Mouse (Mus musculus) heart, postnatal 14 days (tissue): ENCODE data around the gene Gimap3. TPM values are rescaled to one million over a fixed set of nuclear protein-coding genes. Genes with fewer than 3 reads are reported as not detected.

Experiments
- DNase-seq, 2 experiments: peaks; one replicate each; pipeline ENCODE4 v3.0.0; 2021 to 2022
- intact Hi-C: fragments of 180-260 bp; cut with DNase I; formaldehyde crosslinking; loops from one replicate; pipeline ENCODE4 v1.15.1; 2025
- long read RNA-seq, 2 experiments: library from polyadenylated mRNA; stranded (forward); transcript quantifications; one replicate each; pipeline ENCODE4 v2.0.0; 2021
- total RNA-seq, 2 experiments: library from RNA; stranded (reverse); gene quantifications; 2 replicates each; pipeline ENCODE4 v1.2.3; 2021

Gene Gimap3
- total RNA-seq = under 1 TPM; 0.67 to 0.68 TPM
- long read RNA-seq, experiment 1 = 0 reads
- long read RNA-seq, experiment 2, partial matches to known transcripts = 0 of 1 reads
- long read RNA-seq, experiment 2, other reads (novel, unspliced or antisense) = 0 of 1 reads

DNA sequence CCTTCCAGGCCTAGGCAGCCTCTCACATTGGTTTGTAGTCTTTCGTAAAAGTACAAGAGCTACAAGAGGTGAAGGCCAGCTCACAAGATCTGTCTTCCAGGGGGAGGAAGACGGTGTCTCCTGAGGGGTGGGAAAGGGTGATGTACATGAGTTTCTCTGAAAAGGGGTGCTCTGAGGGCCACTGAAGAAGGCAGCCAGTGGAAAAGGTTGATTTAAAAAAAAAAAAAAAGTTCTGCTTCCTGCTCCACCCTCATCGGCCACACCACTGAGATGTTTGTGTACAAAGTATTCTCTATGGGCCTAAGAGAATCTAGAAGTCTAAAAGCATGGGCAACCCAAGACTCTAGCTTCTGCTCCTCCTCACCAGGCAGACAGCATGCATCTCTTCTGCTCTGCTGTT is at the start of gene Gimap3:
Gene Gimap3, minus strand, starts transcription at position 156 of the 400 bp plus-strand sequence.
- intact Hi-C loops = loop anchor here (1.0 to 5.0 kb wide), 3 partner anchors 23 to 593 kb away; no protein-coding TSS in a partner anchor

DNA sequence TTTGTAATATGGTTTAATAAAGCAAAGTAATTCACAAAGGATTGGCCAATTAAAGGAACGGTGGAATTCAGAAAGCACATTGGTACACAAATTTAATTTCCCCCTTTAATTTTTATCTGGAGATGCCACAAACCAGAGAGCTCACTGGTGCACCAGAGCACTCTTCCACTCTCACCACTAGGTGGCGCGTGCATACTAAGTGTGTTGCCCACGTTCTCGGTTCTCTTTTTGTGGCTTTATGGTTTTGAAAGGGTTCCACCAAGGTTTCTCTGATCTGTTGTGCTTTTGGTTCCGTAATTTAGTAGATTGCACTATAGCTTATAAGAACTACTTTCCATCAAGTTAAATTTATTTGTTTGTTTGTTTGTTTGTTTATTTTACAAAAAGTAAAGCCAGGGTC is 47.2 kb upstream of the Gimap3 start:
- intact Hi-C loops = loop anchor here (1.0 to 2.0 kb wide), 4 partner anchors 36 to 137 kb away; no protein-coding TSS in a partner anchor
- DNase-seq = peak; percentile 76 to 84

More for the DNA sequence above, at the start of gene Gimap3:
- DNase-seq = no peak

DNA sequence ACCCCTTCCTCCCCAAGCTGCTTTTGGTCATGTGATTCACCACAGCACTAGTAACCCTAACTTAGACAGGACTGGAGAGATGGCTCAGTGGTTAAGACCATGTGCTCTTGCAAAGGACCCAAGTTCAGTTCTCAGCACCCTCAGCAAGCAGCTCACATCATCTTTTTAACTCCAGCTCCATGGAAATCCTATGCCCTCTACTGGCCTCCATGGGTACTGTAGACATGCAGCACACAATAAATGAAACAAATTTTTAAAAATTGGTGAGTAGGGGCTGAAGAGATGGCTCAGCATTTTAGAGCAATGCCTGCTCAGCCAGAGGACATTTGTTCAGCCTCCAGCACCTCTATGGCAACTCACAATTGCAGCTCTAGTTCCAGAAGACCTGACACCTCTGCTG is 44.4 kb upstream of the Gimap3 start:
- no peak for DNase-seq
- intact Hi-C loops = no loop called here

DNA sequence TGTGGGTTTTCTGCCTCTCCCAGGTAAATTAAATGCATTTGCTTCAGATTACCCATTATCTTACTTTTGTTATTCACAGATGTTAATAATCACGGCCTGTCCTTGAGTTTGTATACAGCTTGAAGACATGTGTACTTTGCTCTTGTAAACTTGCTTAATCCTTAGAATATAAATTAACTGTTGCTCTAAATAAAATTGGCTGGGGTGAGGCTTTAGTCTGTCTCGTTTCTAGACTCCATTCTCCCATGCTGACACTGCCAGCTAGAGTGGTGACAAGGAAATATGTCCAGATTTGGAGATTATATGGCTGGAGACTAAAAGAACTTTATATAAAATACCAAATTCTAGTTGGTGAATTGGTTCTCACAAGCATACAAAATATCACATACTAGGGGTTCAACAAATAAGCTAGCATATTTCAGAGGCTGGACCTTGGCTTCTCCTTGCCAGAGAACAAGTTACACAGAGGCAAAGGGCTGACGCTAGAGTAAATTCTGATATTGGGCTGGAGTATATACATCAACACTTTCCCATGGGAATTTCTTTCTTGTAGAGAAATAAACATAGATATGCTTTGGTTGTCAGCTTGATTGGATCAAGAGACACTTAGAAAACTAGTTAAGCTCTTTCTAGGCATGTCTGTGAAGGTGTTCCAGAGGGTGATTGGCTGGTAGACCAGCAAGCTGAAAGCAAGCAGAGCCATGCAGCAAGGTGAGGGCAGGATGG is 39.0 kb upstream of the Gimap3 start:
- intact Hi-C loops = no loop called here
- no peak for DNase-seq

DNA sequence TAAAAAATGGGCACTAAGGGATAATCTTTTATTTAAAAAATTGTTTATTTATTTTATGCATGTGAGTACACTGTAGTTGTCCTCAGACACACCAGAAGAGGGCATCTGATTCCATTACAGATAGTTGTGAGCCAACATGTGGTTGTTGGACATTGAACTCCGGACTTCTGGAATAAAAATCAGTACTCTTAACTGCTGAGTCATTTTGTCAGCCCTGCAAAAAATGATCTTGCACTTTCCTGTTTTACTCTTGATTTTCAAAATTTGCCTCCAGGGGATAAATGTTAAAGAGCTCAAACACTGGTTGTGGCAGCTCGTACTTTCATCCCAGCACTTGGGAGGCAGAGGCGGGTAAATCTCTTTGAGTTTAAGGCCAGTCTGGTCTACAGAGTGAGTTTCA is 36.1 kb upstream of the Gimap3 start:
- intact Hi-C loops = no loop called here
- DNase-seq = no peak

DNA sequence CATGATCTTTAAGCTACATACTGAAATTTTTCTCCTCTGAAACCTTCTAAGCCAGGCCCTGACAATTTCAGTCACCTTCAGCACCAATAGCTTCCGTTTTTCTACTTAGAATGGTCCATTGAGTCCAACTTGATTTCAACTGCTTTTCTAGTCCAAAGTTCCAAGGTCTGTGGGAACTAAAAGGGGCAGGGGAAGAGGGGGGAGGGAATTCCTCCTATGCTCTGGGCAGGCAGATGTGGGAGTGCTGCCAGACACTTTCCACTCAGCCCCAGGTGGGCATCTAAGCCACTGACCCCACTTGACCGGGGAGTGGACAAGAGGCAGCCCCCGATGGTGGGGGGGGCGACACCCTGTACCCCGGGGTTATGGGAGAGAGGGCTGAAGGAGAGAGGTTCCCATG is 33.7 kb upstream of the Gimap3 start:
- intact Hi-C loops = no loop called here

DNA sequence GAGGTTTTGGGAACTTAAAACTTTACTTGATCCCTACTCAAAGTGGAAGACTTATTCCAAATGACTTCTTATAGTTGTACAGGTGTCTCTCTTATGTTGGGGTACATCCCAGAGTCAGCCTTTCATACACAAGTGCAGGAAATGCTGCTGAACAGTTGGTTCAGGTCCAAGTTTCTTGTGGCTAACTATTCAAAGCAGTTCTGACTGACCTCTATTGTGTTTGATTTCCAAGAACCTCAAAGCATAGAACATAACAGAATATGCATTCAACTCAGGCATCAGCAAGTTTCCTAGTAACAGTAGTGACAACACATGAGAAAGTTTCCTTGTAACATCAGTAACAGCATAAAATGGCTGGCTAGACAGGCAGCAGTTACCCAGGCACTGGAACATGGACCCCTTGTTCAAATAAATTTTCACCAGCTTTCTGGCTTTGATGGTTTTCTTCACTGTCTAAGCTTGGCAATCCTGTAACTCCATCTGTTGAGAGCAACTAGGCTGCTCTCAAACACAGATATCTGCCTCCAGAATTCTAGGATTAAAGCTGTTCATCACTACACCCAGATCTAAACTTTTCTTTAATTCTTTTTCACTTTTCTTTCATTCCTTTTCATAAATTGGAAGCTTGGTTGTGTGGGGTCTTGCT is 32.9 kb upstream of the Gimap3 start:
- no peak for DNase-seq
- intact Hi-C loops = no loop called here

More for the DNA sequence above, 33.7 kb upstream of the Gimap3 start:
- DNase-seq = no peak

DNA sequence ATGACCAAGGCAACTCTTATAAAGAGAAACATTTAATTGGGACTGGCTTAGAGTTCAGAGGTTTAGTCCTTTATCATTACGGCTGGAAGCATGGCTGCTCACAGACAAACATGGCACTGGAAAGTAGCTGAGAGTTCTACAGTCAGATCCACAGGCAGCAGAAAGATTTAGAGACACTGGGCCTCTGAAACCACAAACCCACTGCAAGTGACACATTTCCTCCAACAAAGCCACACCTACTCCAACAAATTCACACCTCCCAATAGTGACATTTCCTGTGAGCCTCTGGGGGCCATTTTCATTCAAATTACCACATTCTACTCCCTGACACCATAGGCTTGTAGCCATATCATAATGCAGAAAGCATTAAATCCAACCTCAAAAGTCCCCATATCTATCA is 31.2 kb upstream of the Gimap3 start:
- no peak for DNase-seq
- intact Hi-C loops = no loop called here

DNA sequence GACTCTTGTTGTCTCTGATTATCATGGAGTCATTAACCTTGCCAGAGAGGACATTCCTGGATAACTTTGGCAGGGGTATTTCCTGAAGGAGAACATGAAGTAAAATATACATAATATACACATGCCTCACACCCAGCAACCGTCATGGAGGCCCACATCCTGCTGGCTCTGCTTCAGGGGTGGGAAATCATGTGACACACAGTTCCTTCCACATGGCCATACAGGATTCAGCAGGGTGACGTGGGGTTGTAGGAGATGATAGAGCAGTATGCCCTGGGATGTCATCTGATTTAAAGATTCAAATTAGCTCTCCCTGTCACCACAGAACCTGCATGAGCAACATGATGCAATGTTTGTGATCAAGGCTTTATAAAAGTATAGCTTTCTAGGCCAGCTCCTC is 17.2 kb upstream of the Gimap3 start:
- no peak for DNase-seq
- intact Hi-C loops = no loop called here

DNA sequence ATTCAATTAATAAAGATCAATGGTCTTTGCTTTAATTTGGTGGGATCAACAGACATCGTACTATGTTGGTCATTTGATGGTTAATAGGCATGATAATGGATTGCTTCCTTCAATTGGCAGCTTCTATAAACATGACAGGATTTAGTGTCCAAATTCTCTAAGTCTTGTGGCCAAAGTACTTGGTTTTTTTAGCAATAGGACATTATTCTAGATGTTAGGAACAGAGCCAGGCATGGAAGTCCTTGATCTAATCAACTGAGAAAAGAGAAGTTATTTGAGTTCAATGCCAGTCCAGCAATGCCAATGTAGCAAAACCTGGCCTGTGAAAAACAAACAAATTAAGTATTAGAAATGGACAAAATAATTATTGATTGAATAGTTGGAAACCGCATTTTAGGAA is 14.9 kb upstream of the Gimap3 start:
- intact Hi-C loops = no loop called here
- DNase-seq = no peak

DNA sequence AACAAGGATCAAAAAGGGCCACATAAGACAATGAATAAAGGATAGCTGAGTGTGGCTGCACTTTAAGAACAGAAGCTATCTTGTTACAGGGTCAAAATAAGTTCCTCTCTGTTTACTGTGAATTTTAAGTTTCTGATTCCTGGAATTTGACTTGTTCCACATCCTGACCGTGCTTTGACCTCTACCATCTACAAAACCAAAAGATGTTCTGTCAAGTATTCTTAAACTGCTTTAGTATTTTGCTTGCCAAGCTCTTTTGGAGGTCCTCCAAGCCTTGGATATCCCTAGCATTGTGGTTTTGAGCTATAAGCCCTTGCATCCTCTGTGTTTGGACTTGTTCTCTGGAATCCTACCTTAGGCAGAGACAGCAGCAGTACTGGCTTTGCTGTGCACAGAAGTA is 14.5 kb upstream of the Gimap3 start:
- intact Hi-C loops = no loop called here
- peak; percentile 4 to 42 for DNase-seq

DNA sequence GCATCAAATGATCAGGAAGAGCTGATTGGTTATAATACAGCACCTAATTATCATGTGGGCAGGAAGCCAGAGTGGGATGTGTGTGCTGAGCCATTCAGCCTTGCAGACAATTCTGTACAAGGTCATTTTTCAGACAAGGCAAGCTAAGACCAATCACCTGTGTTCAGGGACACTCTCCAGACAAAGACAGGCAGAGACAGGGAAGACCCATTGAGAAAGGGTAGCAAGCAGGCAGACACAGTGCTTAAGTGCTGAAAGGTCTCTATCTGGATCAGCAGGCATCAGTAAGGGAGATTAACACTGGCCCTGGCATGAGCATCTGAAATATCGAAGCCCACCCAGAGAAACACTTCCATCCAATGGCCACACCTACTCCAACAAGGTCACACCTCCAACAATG is 13.8 kb upstream of the Gimap3 start:
- no peak for DNase-seq
- intact Hi-C loops = no loop called here

DNA sequence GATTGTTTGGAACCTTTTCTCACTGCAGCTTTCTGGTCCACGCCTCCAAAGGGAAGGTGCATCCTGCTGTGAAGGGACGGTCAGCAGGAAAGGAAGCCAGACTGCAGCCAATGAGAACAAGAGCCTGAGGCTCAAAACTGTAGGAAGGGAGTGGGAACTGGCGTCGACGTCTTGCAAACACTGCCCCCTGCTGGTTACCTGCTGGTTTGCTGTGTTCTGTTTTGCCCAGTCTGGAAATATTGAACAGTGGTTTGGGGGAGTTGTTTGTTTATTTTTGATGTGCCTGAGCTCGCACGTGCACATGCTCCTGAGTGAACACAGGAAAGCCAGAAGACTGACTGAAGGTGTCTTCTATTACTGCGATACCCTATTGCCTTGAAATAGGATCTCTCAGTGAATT is 1.4 kb upstream of the Gimap3 start:
- intact Hi-C loops = loop anchor here (1.0 to 5.0 kb wide), 3 partner anchors 127 to 595 kb away; no protein-coding TSS in a partner anchor
- DNase-seq = peak; percentile 85 to 90

DNA sequence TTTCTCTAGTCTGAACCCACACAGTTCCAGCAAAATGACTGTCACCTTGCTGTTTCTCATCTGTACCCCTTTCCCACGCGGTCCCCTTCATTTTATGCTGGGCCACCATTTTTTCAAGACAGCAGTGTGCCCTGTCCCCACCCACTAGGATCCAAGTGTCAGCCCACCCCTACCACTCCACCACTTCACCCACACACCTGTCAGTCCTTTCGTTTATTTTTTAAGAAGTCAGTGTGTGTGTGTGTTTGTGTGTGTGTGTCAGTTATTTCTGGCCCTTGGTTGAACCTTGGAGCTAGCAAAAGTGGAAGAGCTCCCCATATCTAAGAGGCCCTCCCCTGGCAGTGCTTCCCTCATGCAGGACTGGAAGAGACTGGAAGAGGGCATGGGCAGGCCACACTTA is 1.7 kb downstream of the Gimap3 start:
- intact Hi-C loops = loop anchor here (1.0 kb wide), 1 partner anchor 19 kb away; no protein-coding TSS in a partner anchor
- no peak for DNase-seq

DNA sequence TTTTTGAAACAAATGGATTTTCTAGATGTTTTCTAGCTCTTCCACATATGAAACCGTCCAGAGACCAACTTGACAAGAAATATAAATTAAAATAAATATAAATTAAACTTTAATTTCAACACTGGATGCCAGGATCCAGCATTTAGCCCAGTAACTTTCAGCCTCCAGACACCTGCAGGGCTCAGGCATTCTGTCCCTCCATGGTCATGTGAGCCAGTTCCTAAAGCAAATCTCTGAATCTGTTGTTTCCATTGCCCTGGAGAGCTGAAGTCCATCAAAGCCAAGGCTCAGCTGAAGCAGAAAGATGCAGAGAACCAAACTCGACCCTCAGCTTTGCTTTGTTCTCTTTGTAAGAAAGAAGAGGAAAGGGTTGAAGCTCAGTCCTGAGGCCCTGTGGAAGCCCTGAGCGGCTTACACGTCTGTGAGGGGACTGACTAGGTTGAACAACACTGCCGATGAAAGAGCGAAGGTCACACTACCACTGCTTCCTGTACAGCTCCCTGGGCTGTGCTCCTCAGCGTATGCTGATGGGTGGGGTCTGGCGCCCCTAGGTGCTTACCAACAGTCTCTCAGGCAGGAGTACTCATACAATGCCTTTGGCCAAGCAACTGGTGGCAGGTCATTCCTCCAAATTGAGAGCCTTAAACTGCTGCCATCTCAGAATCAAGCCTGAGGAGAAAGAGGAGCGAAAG is 2.3 kb downstream of the Gimap3 start:
- DNase-seq = no peak
- intact Hi-C loops = no loop called here

DNA sequence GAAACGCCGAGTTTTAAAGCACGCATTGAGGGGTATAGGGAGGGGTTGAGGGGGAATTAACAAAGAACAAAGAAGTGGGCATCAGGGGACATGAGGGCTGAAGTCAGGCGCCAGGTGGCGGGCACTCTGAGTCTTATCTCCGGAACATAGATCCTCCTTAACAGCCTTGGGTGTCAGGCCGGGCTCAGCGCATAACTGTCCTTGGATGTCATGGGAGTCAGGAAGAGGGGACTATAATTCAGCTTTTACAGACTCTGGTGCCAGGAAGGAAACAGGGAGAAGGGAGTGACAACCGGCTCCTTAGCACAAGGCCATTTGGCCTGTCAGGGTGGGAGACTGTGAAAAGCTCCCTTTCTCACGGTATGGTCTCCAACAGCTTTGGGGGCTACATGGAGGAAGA is 6.2 kb downstream of the Gimap3 start:
- intact Hi-C loops = no loop called here
- DNase-seq = no peak

DNA sequence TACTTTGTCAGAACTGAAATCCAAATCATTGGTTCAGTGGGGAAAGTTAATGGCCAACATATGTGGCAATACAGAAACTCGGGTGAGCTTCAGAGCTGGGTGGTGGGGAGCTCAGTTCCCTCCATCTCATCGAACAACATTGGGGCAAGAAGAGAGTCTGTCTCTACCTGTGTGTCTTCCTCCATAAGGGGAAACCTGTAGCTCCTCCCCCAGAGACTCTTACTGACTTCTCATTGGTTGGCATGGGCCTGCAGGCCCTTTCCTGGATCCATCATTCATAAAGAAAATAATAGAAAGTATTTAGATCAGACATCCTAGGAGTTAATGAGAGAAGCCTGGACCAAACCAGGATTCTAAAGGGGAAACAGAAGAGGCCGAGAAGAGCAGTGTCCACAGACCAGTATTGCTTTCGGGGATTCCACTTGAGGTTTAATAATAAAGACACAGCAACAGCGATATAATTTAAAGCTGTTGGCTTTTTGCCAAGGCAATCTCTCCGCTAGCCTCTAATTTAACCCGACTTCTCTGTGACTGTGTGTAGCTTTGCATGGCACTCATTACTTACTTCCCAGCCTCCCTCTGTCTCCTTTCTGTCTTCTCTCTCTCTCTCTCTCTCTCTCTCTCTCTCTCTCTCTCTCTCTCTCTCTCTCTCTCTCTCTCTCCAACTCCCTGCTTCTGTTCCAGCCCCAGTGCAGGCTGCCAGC is 6.9 kb downstream of the Gimap3 start:
- no peak for DNase-seq
- intact Hi-C loops = no loop called here

DNA sequence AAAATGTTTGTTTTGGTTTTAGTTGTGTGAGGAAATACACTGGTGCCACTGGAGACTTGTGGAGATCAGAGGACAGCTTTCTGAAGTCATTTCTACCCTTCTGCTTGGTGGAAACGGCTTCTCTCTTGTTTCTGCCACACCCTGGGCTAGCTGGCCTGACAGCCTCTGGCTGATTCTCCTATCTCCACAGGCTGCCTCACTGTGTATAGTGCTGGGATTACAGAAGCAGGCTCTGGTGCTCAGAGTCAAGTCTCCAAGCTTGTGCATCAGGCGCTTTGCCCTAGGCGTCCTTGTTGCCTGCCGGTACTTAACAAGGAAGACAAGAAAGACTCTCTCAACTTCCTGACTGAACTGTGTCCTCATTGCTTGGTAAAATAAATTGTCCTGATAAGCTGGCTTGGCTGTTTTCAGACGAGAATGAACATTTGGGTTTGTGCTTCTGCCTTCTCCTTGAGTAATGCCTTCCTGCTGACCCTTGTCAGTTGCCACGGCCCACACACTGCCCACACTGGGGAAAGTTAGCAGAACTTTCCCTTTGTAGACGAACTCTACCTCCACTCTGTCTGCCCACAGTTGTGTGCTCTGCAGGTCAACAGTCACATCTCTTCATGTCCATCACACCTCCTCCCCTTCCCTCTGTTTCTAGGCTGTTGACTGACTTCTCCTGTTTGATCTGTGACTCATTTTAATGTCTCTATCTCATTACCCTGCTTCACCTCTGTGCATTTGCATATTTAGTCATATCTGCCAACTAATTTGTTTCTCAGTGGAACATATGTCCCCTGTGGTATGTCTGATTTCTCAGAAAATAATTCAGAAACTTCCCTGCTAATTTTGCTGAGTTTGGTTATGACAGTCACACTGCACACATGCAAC is 23.3 kb downstream of the Gimap3 start:
- intact Hi-C loops = loop anchor here (1.0 to 10.0 kb wide), 3 partner anchors 24 to 303 kb away; partner anchors contain the start of genes Gimap8, Sspo and Zfp467
- DNase-seq = no peak
